Mouse (Mus musculus) testis, adult 2 months (tissue): Measurements from ENCODE around the gene Cyb561a3.

Experiments
- CTCF ChIP-seq: fragments of 200-500 bp; IDR thresholded peaks from 2 replicates; pipeline ENCODE4 v1.5.1; 2012; ENCODE audit warnings: low read depth, mild to moderate bottlenecking, inconsistent platforms, low read length, moderate library complexity; ENCODE audit not compliant: control insufficient read depth, insufficient read depth, insufficient replicate concordance
- POLR2A ChIP-seq: fragments of 200-500 bp; IDR thresholded peaks from 2 replicates; pipeline ENCODE4 v1.6.1; 2012; ENCODE audit warnings: low read depth, mild to moderate bottlenecking, inconsistent platforms, low read length, moderate library complexity; ENCODE audit not compliant: control insufficient read depth

GRCm38 (mm10) chr19:10583550-10584146 lies 6.7 kb downstream of the Cyb561a3 start:
- TF ChIP-seq POLR2A (no peak), CTCF (no peak)
